Mouse (Mus musculus): ENCODE data around the gene Ap4s1.

Ap4s1 gene

GRCm38 (mm10) chr12:51784842-51785241 lies 94.0 kb downstream of the Ap4s1 start:
- no peak for DNase-seq (ENCODE audit: low read depth)
